Mouse (Mus musculus) frontal cortex, postnatal 14 days (tissue): Measurements from ENCODE around the gene Gm5294.

Experiments used
- DNase-seq, 2 experiments: peaks; one replicate each; pipeline ENCODE4 v3.0.0; 2022; ENCODE audit warnings: low spot score in 2 of 2

Gm5294 gene

GRCm38 (mm10) chr5:138819780-138820179 is at the start of gene Gm5294:
Gene Gm5294 (plus strand): TSS chr5:138820080.
- DNase-seq: no peak

GRCm38 (mm10) chr5:138775096-138775495 is 44.8 kb upstream of the Gm5294 start:
- no peak for DNase-seq

- no peak for DNase-seq
These were observed 43.5 kb upstream of the Gm5294 start for GRCm38 (mm10) chr5:138776346-138776745.

GRCm38 (mm10) chr5:138778731-138779463 is 41.0 kb upstream of the Gm5294 start:
- no peak for DNase-seq

- DNase-seq: no peak
These were observed 40.2 kb upstream of the Gm5294 start for GRCm38 (mm10) chr5:138779655-138780054.

GRCm38 (mm10) chr5:138782697-138783096 is 37.2 kb upstream of the Gm5294 start:
- DNase-seq: no peak

- DNase-seq: no peak
These were observed 36.7 kb upstream of the Gm5294 start for GRCm38 (mm10) chr5:138783181-138783580.

- no peak for DNase-seq
These were observed 33.8 kb upstream of the Gm5294 start for GRCm38 (mm10) chr5:138785986-138786515.

GRCm38 (mm10) chr5:138787648-138788047 is 32.2 kb upstream of the Gm5294 start:
- DNase-seq: no peak

- no peak for DNase-seq
These were observed 31.2 kb upstream of the Gm5294 start for GRCm38 (mm10) chr5:138788481-138789211.

GRCm38 (mm10) chr5:138790954-138791480 is 28.9 kb upstream of the Gm5294 start:
- no peak for DNase-seq

GRCm38 (mm10) chr5:138801588-138802116 is 18.2 kb upstream of the Gm5294 start:
- no peak for DNase-seq

GRCm38 (mm10) chr5:138804286-138804685 is 15.6 kb upstream of the Gm5294 start:
- DNase-seq: no peak

- no peak for DNase-seq
These were observed 10.1 kb upstream of the Gm5294 start for GRCm38 (mm10) chr5:138809767-138810166.

GRCm38 (mm10) chr5:138820717-138821332 is 945 bp downstream of the Gm5294 start:
- DNase-seq: no peak

- DNase-seq: no peak
These were observed 5.2 kb downstream of the Gm5294 start for GRCm38 (mm10) chr5:138825090-138825489.

GRCm38 (mm10) chr5:138833406-138833805 is 13.5 kb downstream of the Gm5294 start:
- no peak for DNase-seq

- DNase-seq: no peak
These were observed 15.0 kb downstream of the Gm5294 start for GRCm38 (mm10) chr5:138834910-138835309.

GRCm38 (mm10) chr5:138840981-138841380 is 21.1 kb downstream of the Gm5294 start:
- no peak for DNase-seq

GRCm38 (mm10) chr5:138843168-138843824 is 23.4 kb downstream of the Gm5294 start:
- no peak for DNase-seq

GRCm38 (mm10) chr5:138846506-138846905 is 26.6 kb downstream of the Gm5294 start:
- no peak for DNase-seq
